Mouse (Mus musculus): ENCODE results near the gene 1110008P14Rik.

DNA sequence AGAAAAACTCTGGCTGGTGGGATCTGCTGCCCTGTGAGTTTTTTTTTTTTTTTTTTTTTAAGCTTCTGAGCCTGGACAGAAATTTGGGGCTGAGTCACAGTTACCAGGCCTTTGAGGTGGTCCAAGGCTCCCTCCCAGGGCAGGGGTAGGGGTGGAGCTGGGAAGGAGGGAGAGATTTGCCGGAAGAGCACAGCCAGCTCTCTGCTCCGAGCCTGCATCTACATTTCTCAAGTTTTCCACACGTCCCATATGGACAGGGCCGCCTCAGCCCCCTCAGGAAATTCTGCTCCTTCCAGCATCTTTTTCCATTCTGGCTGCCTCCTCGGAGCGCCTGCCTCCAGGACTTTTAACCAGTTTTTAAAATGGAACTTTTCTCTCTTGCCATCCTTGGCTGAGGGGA is 52.2 kb downstream of the 1110008P14Rik start:
- TF ChIP-seq POLR2A (IDR thresholded peaks at IDR 0.05; ENCODE audit: borderline replicate concordance, control insufficient read depth, low read depth, low read length), result no peak
- TF ChIP-seq CTCF (IDR thresholded peaks at IDR 0.05; ENCODE audit: control insufficient read depth, insufficient read depth, low read length), result no peak
